Mouse (Mus musculus) hindbrain, embryonic 16.5 days (tissue): ENCODE results near the gene Fam229b. TPM values are rescaled to one million over a fixed set of nuclear protein-coding genes. Genes with fewer than 3 reads are reported as not detected.
A peak's percentile ranks its signal among the peaks of the same experiment; 100 is the strongest.

Experiments used
- ATAC-seq: fragments of 200-750 bp; cut with Nextera tagmentation; 2 replicates; pipeline ENCODE4 v1.8.0; 2017; ENCODE audit warnings: moderate TSS enrichment, moderate library complexity
- H3K27ac ChIP-seq: fragments of 300-500 bp; sonication (generic); 2 replicates; pipeline ENCODE4 v1.5.1; 2014; ENCODE audit warnings: low read depth, mild to moderate bottlenecking, control low read depth, low read length, moderate library complexity
- H3K27me3 ChIP-seq: fragments of 300-500 bp; sonication (generic); replicated peaks from 2 replicates; pipeline ENCODE4 v1.6.1; 2014; ENCODE audit warnings: low read length; ENCODE audit not compliant: control insufficient read depth, insufficient read depth
- H3K36me3 ChIP-seq: fragments of 300-500 bp; sonication (generic); 2 replicates; pipeline ENCODE4 v1.6.1; 2014; ENCODE audit warnings: mild to moderate bottlenecking, low read length, moderate library complexity, mixed read lengths; ENCODE audit not compliant: control insufficient read depth, insufficient read depth
- H3K4me1 ChIP-seq: fragments of 300-500 bp; sonication (generic); 2 replicates; pipeline ENCODE4 v1.6.1; 2014; ENCODE audit warnings: low read depth, low read length; ENCODE audit not compliant: control insufficient read depth, insufficient read depth
- H3K4me2 ChIP-seq: fragments of 300-500 bp; sonication (generic); 2 replicates; pipeline ENCODE4 v1.6.1; 2014; ENCODE audit warnings: mild to moderate bottlenecking, low read length, control low read depth, moderate library complexity
- H3K4me3 ChIP-seq: fragments of 300-500 bp; sonication (generic); 2 replicates; pipeline ENCODE4 v1.5.1; 2014; ENCODE audit warnings: mild to moderate bottlenecking, low read length, control low read depth, moderate library complexity
- H3K9ac ChIP-seq: fragments of 300-500 bp; sonication (generic); 2 replicates; pipeline ENCODE4 v1.6.1; 2014; ENCODE audit warnings: low read depth, mild to moderate bottlenecking, control low read depth, low read length, moderate library complexity
- H3K9me3 ChIP-seq: fragments of 300-500 bp; sonication (generic); 2 replicates; pipeline ENCODE4 v1.6.1; 2014; ENCODE audit warnings: mild to moderate bottlenecking, low read length, moderate library complexity; ENCODE audit not compliant: control insufficient read depth
- WGBS: fragments of 180-500 bp; shearing (Covaris S2); extraction: QIAGEN DNeasy Blood & Tissue Kit; methylation state at CpG from one replicate; pipeline ENCODE4 v1.1.7; 2014; 5-methylcytosine and 5-hydroxymethylcytosine counted together
- polyA plus RNA-seq: library from polyadenylated mRNA; unstranded; fragments of >200 nt; fragmentation: Nextera tagmentation; extraction: Ambion mirVana; gene quantifications from 2 replicates; pipeline ENCODE4 v1.2.1, GENCODE M21; 2015

Fam229b gene
- polyA plus RNA-seq, 1 experiment from 2014 or later: 28.3 TPM

DNA sequence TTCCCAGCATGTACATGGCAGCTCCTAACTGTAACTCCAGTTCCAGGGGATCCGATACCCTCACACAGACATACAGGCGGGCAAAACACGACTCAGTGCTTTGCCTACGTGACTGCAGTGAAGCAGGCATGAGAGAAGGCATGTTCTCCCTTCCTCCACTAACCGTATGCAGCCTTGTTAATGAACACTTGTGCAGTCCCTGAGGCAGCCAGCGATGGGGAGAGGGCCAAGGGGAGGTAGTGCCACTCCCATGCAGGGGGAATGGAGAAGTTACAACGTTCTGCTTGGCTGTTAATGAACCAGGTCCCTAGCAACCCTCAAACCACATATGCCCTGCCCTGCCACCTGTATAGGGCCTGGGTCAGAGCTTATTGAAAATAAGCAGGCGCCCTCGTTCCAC lies 35.9 kb upstream of the Fam229b start:
- 38% methylated on average over 9 of the region's 9 CpGs for WGBS
- no peak overlapping the region for H3K9ac ChIP-seq
- peaks cover 39% of the 10 kb centered on the region for H3K4me1 ChIP-seq
- 0 out of 2 replicates have a peak overlapping the region, but pooled peaks have one; percentile 4 for H3K27ac ChIP-seq
- H3K36me3 ChIP-seq: no peaks in the 10 kb centered on the region
- no peaks in the 10 kb centered on the region for H3K27me3 ChIP-seq
- no peak overlapping the region for H3K4me3 ChIP-seq
- H3K9me3 ChIP-seq: no peaks in the 10 kb centered on the region
- ATAC-seq: no peak
- H3K4me2 ChIP-seq: peak overlapping the region; percentile 32

DNA sequence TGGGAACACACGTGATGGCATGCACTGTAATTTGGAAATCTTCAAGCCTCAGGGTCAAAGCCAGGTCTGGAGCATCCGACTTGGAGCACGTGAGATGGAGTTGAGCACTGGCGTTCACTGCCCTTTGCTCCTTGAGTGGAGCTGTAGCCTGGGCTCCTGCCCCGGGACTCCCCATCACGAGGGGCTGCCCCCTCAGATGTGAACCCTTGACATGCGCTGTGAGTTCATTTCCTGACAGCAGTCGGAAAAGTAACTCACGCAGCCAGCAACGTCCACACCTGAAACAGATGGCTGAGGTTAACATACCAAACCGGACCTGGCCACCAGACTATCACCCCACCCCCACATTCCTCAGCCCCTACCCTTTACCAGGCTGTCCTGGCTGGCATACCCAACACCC lies 33.9 kb upstream of the Fam229b start:
- Histone ChIP-seq H3K27ac (no peak overlapping the region), H3K4me1 (peaks cover 31% of the 10 kb centered on the region), H3K4me2 (no peak overlapping the region), H3K27me3 (no peaks in the 10 kb centered on the region), H3K36me3 (no peaks in the 10 kb centered on the region), H3K4me3 (no peak overlapping the region), H3K9ac (no peak overlapping the region), H3K9me3 (no peaks in the 10 kb centered on the region)
- no peak for ATAC-seq
- 85% methylated on average over 11 of the region's 11 CpGs for WGBS

DNA sequence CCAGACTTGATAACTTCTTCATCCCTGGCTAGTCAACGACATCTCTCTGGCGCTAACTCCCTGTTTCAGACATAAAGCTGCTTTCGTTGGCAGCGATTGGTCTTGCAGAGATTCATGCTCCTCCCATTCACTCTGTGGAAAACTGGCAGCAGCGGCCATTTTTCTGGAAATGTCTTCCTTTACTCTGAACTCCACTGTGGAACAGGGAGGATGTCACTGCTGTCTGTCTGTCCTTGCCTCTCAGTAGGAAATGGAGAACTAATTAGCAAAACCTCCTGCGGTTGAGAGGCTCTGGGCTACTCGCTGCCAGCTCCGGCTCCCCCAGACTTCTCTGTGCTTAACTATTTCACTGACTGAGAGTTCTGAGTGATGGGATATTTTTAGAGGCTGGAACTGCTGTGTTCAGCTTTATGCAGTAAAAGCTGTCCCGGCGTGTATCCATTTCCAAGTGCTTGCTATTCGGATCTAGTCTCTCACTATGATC lies 32.0 kb upstream of the Fam229b start:
- no peaks in the 10 kb centered on the region for H3K9me3 ChIP-seq
- peak overlapping the region; percentile 90 for H3K27ac ChIP-seq
- peak overlapping the region; percentile 65 for H3K9ac ChIP-seq
- peaks cover 22% of the 10 kb centered on the region for H3K4me1 ChIP-seq
- 9% methylated on average over 11 of the region's 11 CpGs for WGBS
- H3K4me3 ChIP-seq: peak overlapping the region; percentile 39
- no peaks in the 10 kb centered on the region for H3K27me3 ChIP-seq
- H3K36me3 ChIP-seq: no peaks in the 10 kb centered on the region
- H3K4me2 ChIP-seq: peak overlapping the region; percentile 55
- peak; percentile 64 for ATAC-seq

DNA sequence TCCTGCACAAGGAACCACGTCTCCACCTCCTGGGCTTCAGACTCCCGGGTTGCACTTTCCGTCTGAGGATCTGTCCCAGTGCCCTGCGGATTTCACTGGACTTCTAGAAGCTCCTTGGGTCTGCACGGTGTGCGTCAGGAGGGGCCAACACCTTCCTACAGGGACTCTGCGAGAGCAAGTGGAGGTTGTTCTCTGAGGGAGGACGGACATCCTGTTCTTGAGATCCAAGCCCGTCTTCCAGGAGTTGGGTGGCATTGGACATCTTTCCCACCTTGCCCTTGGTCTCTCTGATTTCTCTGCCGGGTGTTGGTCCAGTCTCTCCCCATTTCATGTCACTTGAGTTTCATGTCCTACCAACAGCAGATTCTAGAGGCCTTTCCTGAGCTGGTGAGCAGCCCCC lies 30.0 kb upstream of the Fam229b start, which contains the start of gene Ccn6:
Gene Ccn6 (minus strand): TSS at position 101 of the 400 bp plus-strand sequence.
- WGBS: 92% methylated on average over 10 of the region's 10 CpGs
- no peaks in the 10 kb centered on the region for H3K36me3 ChIP-seq
- H3K4me2 ChIP-seq: no peak within 1 kb of the TSS
- H3K9ac ChIP-seq: no peak within 1 kb of the TSS
- no peak for ATAC-seq
- no peak within 1 kb of the TSS for H3K4me3 ChIP-seq
- H3K9me3 ChIP-seq: no peaks in the 10 kb centered on the region
- H3K27ac ChIP-seq: no peak within 1 kb of the TSS
- peaks cover 18% of the 10 kb centered on the region for H3K4me1 ChIP-seq
- H3K27me3 ChIP-seq: no peaks in the 10 kb centered on the region

DNA sequence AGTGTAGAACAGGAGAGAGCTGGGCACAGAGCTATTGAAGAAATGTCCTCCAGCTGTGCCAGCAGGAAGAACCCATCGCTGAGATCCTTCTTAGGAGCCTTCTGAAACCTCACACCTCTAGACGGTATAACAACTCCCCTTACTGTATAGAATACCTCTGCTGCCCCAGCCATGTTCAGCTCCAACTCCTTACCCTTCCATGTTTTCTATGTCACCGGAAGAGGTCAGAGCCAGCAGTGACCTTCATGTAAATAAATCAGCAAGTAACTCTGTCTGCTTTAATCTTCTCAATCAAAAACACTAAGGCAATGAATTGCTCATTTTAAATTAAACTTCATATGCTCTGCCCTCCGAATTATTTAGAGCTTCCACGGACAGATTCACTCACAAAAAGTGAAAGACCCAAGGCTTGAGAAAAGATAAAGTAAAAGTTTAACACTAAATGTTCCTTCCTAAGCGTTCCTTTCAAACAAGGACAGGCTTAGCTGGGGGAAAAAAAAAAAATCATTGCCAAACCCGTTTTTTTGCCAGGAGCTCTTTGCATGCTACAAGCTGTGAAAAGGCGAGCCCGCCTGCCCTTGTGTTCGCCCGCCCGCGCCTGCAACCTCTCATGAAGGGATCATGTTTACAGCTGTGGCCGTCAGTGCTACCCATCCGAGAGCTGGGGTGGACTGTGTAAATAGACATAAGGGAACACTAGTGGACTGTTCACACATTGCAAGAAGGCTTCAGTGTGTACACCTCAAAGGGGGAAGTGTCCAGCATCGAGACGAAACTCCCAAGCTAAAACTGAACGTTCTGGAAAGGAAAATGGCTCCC lies 29.2 kb upstream of the Fam229b start:
- no peak for ATAC-seq
- Histone ChIP-seq H3K27me3 (no peaks in the 10 kb centered on the region), H3K27ac (no peak overlapping the region), H3K9me3 (no peaks in the 10 kb centered on the region), H3K4me2 (no peak overlapping the region), H3K4me3 (no peak overlapping the region), H3K36me3 (no peaks in the 10 kb centered on the region), H3K4me1 (peaks cover 18% of the 10 kb centered on the region), H3K9ac (no peak overlapping the region)
- 46% methylated on average over 18 of the region's 18 CpGs for WGBS

DNA sequence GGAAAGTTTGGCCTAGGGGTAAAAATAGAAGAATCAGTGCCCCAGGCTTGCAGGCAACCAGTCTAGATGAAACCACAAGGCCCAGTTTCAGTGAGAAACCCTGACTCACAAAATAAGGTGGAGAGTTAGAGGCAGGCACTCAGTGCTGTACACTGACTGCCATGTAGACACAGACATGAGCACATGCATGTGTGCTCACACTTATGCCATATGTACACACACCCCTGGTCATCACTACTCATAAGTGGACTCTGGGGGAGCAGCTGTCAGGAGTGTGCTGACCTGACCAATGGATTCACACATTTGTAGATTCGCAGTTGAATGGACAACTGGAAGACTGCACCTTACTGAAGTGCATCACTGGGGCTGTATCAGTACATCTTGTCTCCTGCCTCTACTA lies 27.7 kb upstream of the Fam229b start:
- H3K27ac ChIP-seq: no peak overlapping the region
- no peak overlapping the region for H3K4me3 ChIP-seq
- ATAC-seq: no peak
- H3K36me3 ChIP-seq: no peaks in the 10 kb centered on the region
- H3K9ac ChIP-seq: no peak overlapping the region
- H3K4me1 ChIP-seq: peaks cover 14% of the 10 kb centered on the region
- H3K9me3 ChIP-seq: no peaks in the 10 kb centered on the region
- H3K4me2 ChIP-seq: no peak overlapping the region
- WGBS: 94% methylated on average over 1 of the region's 1 CpGs
- H3K27me3 ChIP-seq: no peaks in the 10 kb centered on the region

DNA sequence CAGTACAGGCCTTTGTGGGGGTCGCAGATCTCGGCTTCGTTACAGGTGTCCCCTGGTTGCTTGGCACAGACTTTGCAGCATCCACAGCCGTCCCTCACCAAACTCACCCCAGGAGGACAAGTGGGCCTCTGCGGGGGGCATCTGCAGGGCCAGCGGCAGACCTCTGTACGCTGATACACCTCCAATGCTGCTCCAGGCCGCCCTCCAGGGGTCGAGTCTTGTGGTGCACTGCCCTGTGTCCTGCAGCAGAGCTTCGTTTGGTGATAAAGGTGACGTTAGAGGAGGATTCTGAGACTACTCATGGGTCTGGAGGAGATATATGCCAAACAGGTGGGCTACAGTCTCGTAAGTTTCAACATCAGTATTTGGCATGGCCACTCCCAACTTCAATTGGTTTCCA lies 24.6 kb upstream of the Fam229b start:
- Histone ChIP-seq H3K4me2 (no peak overlapping the region), H3K36me3 (no peaks in the 10 kb centered on the region), H3K4me1 (no peaks in the 10 kb centered on the region), H3K27ac (no peak overlapping the region), H3K27me3 (no peaks in the 10 kb centered on the region), H3K9ac (no peak overlapping the region), H3K9me3 (no peaks in the 10 kb centered on the region), H3K4me3 (no peak overlapping the region)
- ATAC-seq: no peak
- WGBS: 59% methylated on average over 12 of the region's 12 CpGs

DNA sequence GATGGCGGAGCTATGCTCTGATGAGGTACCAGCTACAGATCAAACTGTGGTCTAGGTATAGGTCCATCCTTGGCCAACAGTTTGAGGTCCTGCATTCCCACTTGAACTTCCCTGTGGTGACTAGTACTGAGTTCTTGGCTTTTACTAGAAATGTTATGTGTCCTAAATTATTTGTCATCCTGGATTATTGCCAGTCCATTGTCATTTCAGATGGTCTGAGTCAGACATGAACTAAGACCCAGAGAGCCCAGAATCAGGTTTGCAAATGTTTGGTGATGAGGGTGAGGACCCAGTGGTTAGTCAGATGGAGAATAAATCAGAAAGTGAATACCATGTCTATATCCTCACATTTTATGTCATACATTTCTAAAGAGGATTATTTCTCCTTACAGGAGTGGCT lies 23.6 kb upstream of the Fam229b start:
- H3K9me3 ChIP-seq: no peaks in the 10 kb centered on the region
- H3K4me2 ChIP-seq: no peak overlapping the region
- H3K36me3 ChIP-seq: no peaks in the 10 kb centered on the region
- no peak overlapping the region for H3K27ac ChIP-seq
- no peaks in the 10 kb centered on the region for H3K27me3 ChIP-seq
- H3K9ac ChIP-seq: no peak overlapping the region
- no peak for ATAC-seq
- H3K4me3 ChIP-seq: no peak overlapping the region
- H3K4me1 ChIP-seq: no peaks in the 10 kb centered on the region
- WGBS: 100% methylated on average over 1 of the region's 1 CpGs

DNA sequence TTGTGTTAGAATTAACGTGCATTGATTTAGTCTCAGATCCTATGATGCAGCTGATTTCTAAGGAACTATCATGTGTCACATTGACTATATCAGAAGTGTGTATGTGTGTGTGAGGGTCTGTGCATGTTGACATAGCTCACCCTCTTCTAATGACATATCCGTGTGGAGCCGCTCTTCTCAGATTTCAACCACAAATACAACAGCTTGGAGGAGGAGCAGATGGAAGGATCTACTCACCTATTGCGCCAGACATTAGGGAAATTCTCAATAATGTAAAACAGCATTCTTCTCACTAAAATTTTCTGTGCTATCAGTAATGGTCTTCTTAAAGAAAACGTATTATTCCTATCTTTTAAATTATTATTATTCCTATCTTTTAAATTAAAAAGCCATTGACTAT lies 23.0 kb upstream of the Fam229b start:
- Histone ChIP-seq H3K36me3 (no peaks in the 10 kb centered on the region), H3K27me3 (no peaks in the 10 kb centered on the region), H3K9ac (no peak overlapping the region), H3K27ac (no peak overlapping the region), H3K4me1 (no peaks in the 10 kb centered on the region), H3K4me2 (no peak overlapping the region), H3K9me3 (no peaks in the 10 kb centered on the region), H3K4me3 (no peak overlapping the region)
- ATAC-seq: no peak
- WGBS: 92% methylated on average over 5 of the region's 5 CpGs
